Mouse (Mus musculus) olfactory bulb, adult 2 months (tissue): ENCODE data around the gene Jun. TPM values are rescaled to one million over a fixed set of nuclear protein-coding genes. Genes with fewer than 3 reads are reported as not detected.

Experiments used
- H3K27ac ChIP-seq: fragments of 200-500 bp; 2 replicates; pipeline ENCODE4 v1.5.1; 2012; ENCODE audit warnings: low read depth, low read length; ENCODE audit not compliant: insufficient read depth
- H3K4me1 ChIP-seq: fragments of 200-500 bp; 2 replicates; pipeline ENCODE4 v1.6.1; 2012; ENCODE audit warnings: low read length; ENCODE audit not compliant: control insufficient read depth, insufficient read depth
- H3K4me3 ChIP-seq: fragments of 200-500 bp; 2 replicates; pipeline ENCODE4 v1.5.1; 2012; ENCODE audit warnings: mild to moderate bottlenecking, low read depth, low read length, moderate library complexity; ENCODE audit not compliant: insufficient read depth
- CTCF ChIP-seq: fragments of 200-500 bp; IDR thresholded peaks from 2 replicates; pipeline ENCODE4 v1.5.1; 2012; ENCODE audit warnings: low read depth, mild to moderate bottlenecking, low read length, moderate library complexity; ENCODE audit not compliant: insufficient read depth
- POLR2A ChIP-seq: fragments of 200-500 bp; IDR thresholded peaks from 2 replicates; pipeline ENCODE4 v1.6.1; 2012; ENCODE audit warnings: mild to moderate bottlenecking, low read depth, low read length, moderate library complexity; ENCODE audit not compliant: insufficient read depth
- WGBS: fragments of 180-500 bp; shearing (Covaris S2); methylation state at CpG from one replicate; pipeline ENCODE4 v1.1.7; 2018; 5-methylcytosine and 5-hydroxymethylcytosine counted together
- polyA plus RNA-seq: library from polyadenylated mRNA; stranded (reverse); fragments of >200 nt; gene quantifications from 2 replicates; pipeline ENCODE4 v1.2.4, GENCODE M21; 2012; ENCODE audit warnings: low replicate concordance; ENCODE audit not compliant: missing spikeins, insufficient read depth, insufficient read length

The Jun gene
- polyA plus RNA-seq, 1 experiment = not detected

DNA sequence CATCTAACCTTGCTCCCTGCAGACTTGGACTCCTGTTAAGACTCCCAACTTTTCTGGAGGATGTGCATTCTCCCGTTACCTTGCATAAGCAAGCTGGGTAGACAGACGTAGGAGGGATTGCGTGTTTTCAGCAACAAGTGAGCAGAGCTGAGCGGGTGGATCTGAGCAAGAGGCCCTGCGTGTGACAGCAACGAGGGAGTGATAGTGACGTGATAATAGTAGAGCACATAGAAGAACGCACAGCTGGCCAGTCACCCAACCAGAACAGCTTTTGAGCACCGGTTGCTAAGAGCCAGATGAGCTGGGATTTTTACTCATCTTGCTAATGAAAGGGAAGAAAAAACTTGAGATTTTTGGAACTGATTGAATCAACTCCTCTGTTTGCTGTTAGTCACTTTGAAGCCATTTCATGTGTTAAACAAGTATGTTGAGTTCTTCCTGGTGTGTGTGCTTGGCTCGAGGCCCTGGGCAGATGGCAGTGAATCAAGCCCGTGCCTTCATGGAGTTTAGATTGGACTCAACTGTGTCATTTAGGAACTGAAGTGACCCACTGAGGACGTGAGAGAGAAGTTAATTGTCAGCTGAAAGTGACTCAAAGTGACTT is 28.6 kb downstream of the Jun start:
- H3K27ac ChIP-seq = no peak overlapping the region
- TF ChIP-seq CTCF = no peak
- no peak for TF ChIP-seq POLR2A
- H3K4me3 ChIP-seq = no peak overlapping the region
- H3K4me1 ChIP-seq = peaks cover 6% of the 10 kb centered on the region; the same call in 1 of the 2 replicates
- WGBS = 30% methylated on average over 12 of the region's 12 CpGs

- no peak for TF ChIP-seq CTCF
- no peak for TF ChIP-seq POLR2A
- WGBS = 87% methylated on average over 12 of the region's 12 CpGs
Observed at GRCm38 (mm10) chr4:95021649-95022637, 30.1 kb downstream of the Jun start.

DNA sequence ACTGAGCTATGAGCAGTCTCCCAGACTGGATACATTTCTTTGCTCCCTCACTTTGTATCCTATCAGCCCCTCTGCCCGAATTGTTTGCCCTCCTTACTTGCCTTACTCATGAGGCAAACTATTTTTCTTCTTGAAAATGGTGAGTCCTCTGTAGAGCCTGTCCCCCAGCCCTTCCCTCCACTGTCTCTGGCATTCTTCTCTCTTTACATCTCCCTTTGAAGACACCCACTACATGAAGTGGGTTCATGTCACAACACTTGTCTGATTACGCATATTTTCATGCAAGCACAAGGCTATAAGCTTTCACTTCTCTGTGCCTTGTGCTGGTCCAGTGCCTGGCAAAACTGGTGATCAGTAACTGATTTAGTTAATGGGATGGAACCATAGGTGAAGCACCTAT is 31.8 kb downstream of the Jun start:
- no peak overlapping the region for H3K27ac ChIP-seq
- 91% methylated on average over 2 of the region's 2 CpGs for WGBS
- peaks cover 3% of the 10 kb centered on the region; the same call in 1 of the 2 replicates for H3K4me1 ChIP-seq
- TF ChIP-seq POLR2A (no peak), CTCF (no peak)
- H3K4me3 ChIP-seq = no peak overlapping the region

More at GRCm38 (mm10) chr4:95021649-95022637, 30.1 kb downstream of the Jun start:
- H3K27ac ChIP-seq = no peak overlapping the region
- no peak overlapping the region for H3K4me3 ChIP-seq
- peaks cover 6% of the 10 kb centered on the region; the same call in 1 of the 2 replicates for H3K4me1 ChIP-seq

DNA sequence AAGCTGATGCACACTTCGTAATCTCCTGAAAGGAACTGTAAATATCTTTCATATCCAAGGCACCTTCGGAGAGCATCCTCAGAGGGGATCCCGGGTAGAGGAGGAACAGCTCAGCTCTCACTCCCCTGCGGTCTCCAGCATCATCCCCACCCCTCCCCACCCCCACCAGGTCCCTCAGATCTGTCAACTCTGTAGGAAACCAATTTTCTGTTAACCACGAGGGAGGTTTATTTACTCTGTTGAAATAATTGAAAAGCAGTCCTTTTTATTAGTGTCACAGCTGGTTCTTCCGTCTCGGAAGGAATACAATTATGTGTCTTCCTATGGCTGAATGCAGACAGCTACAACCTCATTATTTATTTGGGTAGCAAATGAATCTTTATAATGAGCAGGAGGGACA is 33.8 kb downstream of the Jun start:
- Histone ChIP-seq H3K27ac (no peak overlapping the region), H3K4me1 (peaks cover under 1% of the 10 kb centered on the region; the same call in 1 of the 2 replicates), H3K4me3 (no peak overlapping the region)
- no peak for TF ChIP-seq POLR2A
- TF ChIP-seq CTCF = no peak
- 33% methylated on average over 7 of the region's 7 CpGs for WGBS

DNA sequence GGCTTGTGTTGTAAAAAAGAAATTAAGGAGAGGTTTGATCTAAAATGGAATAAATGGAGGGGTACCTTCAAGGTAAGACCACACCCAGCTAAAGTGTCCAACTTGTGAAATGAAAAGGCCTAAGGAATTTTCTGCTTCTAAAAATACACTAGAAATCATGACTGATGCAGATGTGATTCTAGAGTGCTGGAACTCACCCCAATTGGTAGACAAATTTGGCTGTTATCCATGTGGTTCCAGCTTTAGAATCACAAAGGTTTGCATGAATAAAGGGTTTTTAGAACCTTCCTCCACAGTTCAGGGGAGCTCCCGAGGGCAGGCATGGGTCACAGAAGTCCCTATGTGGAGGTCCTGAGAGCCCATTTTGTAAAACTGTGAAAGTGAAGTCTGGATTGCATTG is 39.3 kb downstream of the Jun start:
- no peaks in the 10 kb centered on the region for H3K4me1 ChIP-seq
- TF ChIP-seq POLR2A (no peak), CTCF (no peak)
- H3K27ac ChIP-seq = no peak overlapping the region
- 71% methylated on average over 1 of the region's 1 CpGs for WGBS
- H3K4me3 ChIP-seq = no peak overlapping the region

GRCm38 (mm10) chr4:95012256-95012655 is 39.8 kb downstream of the Jun start:
- no peak overlapping the region for H3K27ac ChIP-seq
- no peak overlapping the region for H3K4me3 ChIP-seq
- TF ChIP-seq CTCF (no peak), POLR2A (no peak)
- H3K4me1 ChIP-seq = no peaks in the 10 kb centered on the region

DNA sequence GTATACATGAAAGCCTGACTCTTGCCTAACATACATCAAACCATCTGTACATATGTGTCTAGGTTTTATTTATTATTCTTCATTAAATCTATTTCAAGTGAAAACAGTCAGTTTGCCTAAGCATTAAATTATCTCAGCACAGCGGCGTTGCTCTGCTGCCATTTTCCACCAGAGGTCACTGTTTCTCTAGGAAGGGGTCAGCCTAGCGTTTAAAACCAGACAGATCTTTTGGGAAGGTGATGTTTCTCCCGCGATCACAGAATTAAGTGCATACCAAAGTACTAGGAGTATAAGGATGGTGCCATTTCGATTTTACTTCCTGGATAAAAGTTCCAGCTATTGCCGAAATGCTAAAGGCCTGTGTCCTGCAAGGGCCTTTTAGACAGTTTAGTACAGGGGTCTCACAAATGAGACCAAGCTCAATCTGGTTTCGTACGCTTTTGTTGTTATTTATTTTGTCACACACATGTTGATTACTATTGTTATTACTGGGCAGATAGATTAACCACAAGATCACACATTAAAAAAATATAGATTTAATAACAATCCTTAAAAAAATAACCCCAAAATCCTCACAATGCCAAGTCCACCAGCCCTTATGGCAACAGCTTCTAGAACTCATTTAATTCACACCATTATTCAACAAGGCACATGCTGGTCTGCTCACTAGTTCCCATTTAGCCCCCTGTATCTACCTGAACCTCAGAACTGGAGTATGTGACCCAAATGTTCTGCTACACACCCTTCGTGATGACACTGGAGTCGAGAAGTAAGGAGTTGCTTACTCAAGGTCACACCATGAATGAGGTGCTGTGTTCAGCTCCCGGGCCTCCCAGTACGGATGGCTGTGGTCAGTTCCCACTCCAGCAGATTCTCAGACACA is 43.6 kb downstream of the Jun start:
- Histone ChIP-seq H3K4me1 (no peaks in the 10 kb centered on the region), H3K4me3 (no peak overlapping the region), H3K27ac (no peak overlapping the region)
- whole genome bisulfite sequencing = 45% methylated on average over 13 of the region's 13 CpGs
- TF ChIP-seq CTCF = no peak
- no peak for TF ChIP-seq POLR2A

- TF ChIP-seq POLR2A (no peak), CTCF (no peak)
- no peaks in the 10 kb centered on the region for H3K4me1 ChIP-seq
- H3K4me3 ChIP-seq = no peak overlapping the region
- 40% methylated on average over 8 of the region's 8 CpGs for WGBS
- H3K27ac ChIP-seq = no peak overlapping the region
Observed at GRCm38 (mm10) chr4:95007759-95008158, 44.3 kb downstream of the Jun start.
